Mouse (Mus musculus) heart, embryonic 16.5 days (tissue): ENCODE measurements around the gene Oaf. TPM values are rescaled to one million over a fixed set of nuclear protein-coding genes. Genes with fewer than 3 reads are reported as not detected.

Source experiments
- ATAC-seq: fragments of 200-750 bp; cut with Nextera tagmentation; replicated peaks from 2 replicates; pipeline ENCODE4 v1.8.0; 2017; ENCODE audit warnings: moderate number of reproducible peaks; ENCODE audit not compliant: insufficient read depth, low FRiP score; ENCODE audit errors: extremely low read depth
- H3K27ac ChIP-seq: fragments of 300-500 bp; sonication (generic); 2 replicates; pipeline ENCODE4 v1.5.1; 2014; ENCODE audit warnings: mild to moderate bottlenecking, low read length, control low read depth, moderate library complexity
- H3K27me3 ChIP-seq: fragments of 300-500 bp; sonication (generic); 2 replicates; pipeline ENCODE4 v1.6.1; 2014; ENCODE audit warnings: low read length, mixed read lengths; ENCODE audit not compliant: control insufficient read depth, insufficient read depth
- H3K36me3 ChIP-seq: fragments of 300-500 bp; sonication (generic); 2 replicates; pipeline ENCODE4 v1.6.1; 2014; ENCODE audit not compliant: control insufficient read depth, insufficient read depth
- H3K4me1 ChIP-seq: fragments of 300-500 bp; sonication (generic); 2 replicates; pipeline ENCODE4 v1.6.1; 2014; ENCODE audit warnings: low read length, mixed read lengths; ENCODE audit not compliant: control insufficient read depth, insufficient read depth
- H3K4me2 ChIP-seq: fragments of 300-500 bp; sonication (generic); 2 replicates; pipeline ENCODE4 v1.6.1; 2014; ENCODE audit warnings: low read depth, mild to moderate bottlenecking, control low read depth, low read length
- H3K4me3 ChIP-seq: fragments of 300-500 bp; sonication (generic); 2 replicates; pipeline ENCODE4 v1.5.1; 2014; ENCODE audit warnings: mild to moderate bottlenecking, control low read depth, low read length
- H3K9ac ChIP-seq: fragments of 300-500 bp; sonication (generic); 2 replicates; pipeline ENCODE4 v1.6.1; 2014; ENCODE audit warnings: low read length, control low read depth
- H3K9me3 ChIP-seq: fragments of 300-500 bp; sonication (generic); replicated peaks from 2 replicates; pipeline ENCODE4 v1.6.1; 2016; ENCODE audit warnings: low read length; ENCODE audit not compliant: control insufficient read depth
- WGBS: fragments of 180-500 bp; shearing (Covaris S2); extraction: QIAGEN DNeasy Blood & Tissue Kit; methylation state at CpG from one replicate; pipeline ENCODE4 v1.1.7; 2014; 5-methylcytosine and 5-hydroxymethylcytosine counted together
- polyA plus RNA-seq: library from polyadenylated mRNA; unstranded; fragments of >200 nt; fragmentation: Nextera tagmentation; extraction: Ambion mirVana; gene quantifications from 2 replicates; pipeline ENCODE4 v1.2.1, GENCODE M21; 2015

Oaf gene
- polyA plus RNA-seq, 1 experiment from 2014 or later = 27.4 TPM

GRCm38 (mm10) chr9:43194001-43194400 is 45.7 kb downstream of the Oaf start:
- no peak overlapping the region for H3K9ac ChIP-seq
- no peaks in the 10 kb centered on the region for H3K9me3 ChIP-seq
- ATAC-seq = no peak
- 24% methylated on average over 9 of the region's 9 CpGs for WGBS
- peaks cover 17% of the 10 kb centered on the region for H3K27me3 ChIP-seq
- H3K4me2 ChIP-seq = no peak overlapping the region
- no peaks in the 10 kb centered on the region for H3K36me3 ChIP-seq
- no peaks in the 10 kb centered on the region for H3K4me1 ChIP-seq
- H3K4me3 ChIP-seq = no peak overlapping the region
- H3K27ac ChIP-seq = no peak overlapping the region

GRCm38 (mm10) chr9:43191561-43191960 is 48.1 kb downstream of the Oaf start:
- H3K9me3 ChIP-seq = no peaks in the 10 kb centered on the region
- WGBS = 53% methylated on average over 4 of the region's 4 CpGs
- H3K4me1 ChIP-seq = no peaks in the 10 kb centered on the region
- no peak overlapping the region for H3K4me3 ChIP-seq
- ATAC-seq = no peak
- peaks cover 13% of the 10 kb centered on the region for H3K27me3 ChIP-seq
- no peaks in the 10 kb centered on the region for H3K36me3 ChIP-seq
- no peak overlapping the region for H3K27ac ChIP-seq
- no peak overlapping the region for H3K4me2 ChIP-seq
- no peak overlapping the region for H3K9ac ChIP-seq

GRCm38 (mm10) chr9:43189021-43189356 is 50.7 kb downstream of the Oaf start:
- WGBS = 48% methylated on average over 3 of the region's 3 CpGs
- H3K9ac ChIP-seq = no peak overlapping the region
- no peak overlapping the region for H3K27ac ChIP-seq
- H3K4me1 ChIP-seq = no peaks in the 10 kb centered on the region
- no peak overlapping the region for H3K4me3 ChIP-seq
- no peaks in the 10 kb centered on the region for H3K9me3 ChIP-seq
- H3K36me3 ChIP-seq = no peaks in the 10 kb centered on the region
- no peak overlapping the region for H3K4me2 ChIP-seq
- no peak for ATAC-seq
- H3K27me3 ChIP-seq = peaks cover 12% of the 10 kb centered on the region

- Histone ChIP-seq H3K36me3 (no peaks in the 10 kb centered on the region), H3K4me1 (no peaks in the 10 kb centered on the region), H3K4me3 (no peak overlapping the region), H3K27me3 (peaks cover 7% of the 10 kb centered on the region), H3K9ac (no peak overlapping the region), H3K4me2 (no peak overlapping the region), H3K27ac (no peak overlapping the region), H3K9me3 (no peaks in the 10 kb centered on the region)
- no peak for ATAC-seq
- WGBS = 70% methylated on average over 12 of the region's 12 CpGs
These were observed 51.2 kb downstream of the Oaf start for GRCm38 (mm10) chr9:43188309-43189020.

GRCm38 (mm10) chr9:43179614-43180013 is 60.1 kb downstream of the Oaf start:
- no peak overlapping the region for H3K4me3 ChIP-seq
- H3K4me1 ChIP-seq = no peaks in the 10 kb centered on the region
- no peaks in the 10 kb centered on the region for H3K36me3 ChIP-seq
- no peaks in the 10 kb centered on the region for H3K9me3 ChIP-seq
- H3K4me2 ChIP-seq = no peak overlapping the region
- peak; percentile 63 for ATAC-seq
- no peak overlapping the region for H3K9ac ChIP-seq
- 31% methylated on average over 5 of the region's 5 CpGs for WGBS
- no peak overlapping the region for H3K27ac ChIP-seq
- H3K27me3 ChIP-seq = no peaks in the 10 kb centered on the region

GRCm38 (mm10) chr9:43178172-43178571 is 61.5 kb downstream of the Oaf start:
- no peaks in the 10 kb centered on the region for H3K36me3 ChIP-seq
- 55% methylated on average over 7 of the region's 7 CpGs for WGBS
- H3K4me1 ChIP-seq = no peaks in the 10 kb centered on the region
- no peaks in the 10 kb centered on the region for H3K27me3 ChIP-seq
- no peaks in the 10 kb centered on the region for H3K9me3 ChIP-seq
- H3K27ac ChIP-seq = no peak overlapping the region
- H3K4me3 ChIP-seq = no peak overlapping the region
- no peak for ATAC-seq
- no peak overlapping the region for H3K9ac ChIP-seq
- no peak overlapping the region for H3K4me2 ChIP-seq

Other genes starting within 250 kb of the Oaf start
- gene Arhgef12, start 132.7 kb downstream of the Oaf start, polyA plus RNA-seq = 10.9 and 12.4 TPM in 2 replicates
- gene Tmem136, start 123.3 kb downstream of the Oaf start, polyA plus RNA-seq = 12.0 and 14.1 TPM in 2 replicates
- 0.19 and 0.53 TPM in 2 replicates for gene Pou2f3, start 29.5 kb downstream of the Oaf start, polyA plus RNA-seq
- gene Trim29, start 70.9 kb upstream of the Oaf start, polyA plus RNA-seq = 5.6 and 11.0 TPM in 2 replicates